Mouse (Mus musculus) layer of hippocampus, adult 9-11 months (tissue): ENCODE results near the gene Adgre5.

Experiments
- DNase-seq: peaks from one replicate; pipeline ENCODE4 v3.0.0; 2022

Adgre5 gene

GRCm38 (mm10) chr8:83748708-83749107 lies 7.6 kb upstream of the Adgre5 start:
- DNase-seq: no peak

GRCm38 (mm10) chr8:83747661-83748346 lies 6.7 kb upstream of the Adgre5 start:
- DNase-seq: no peak

DNA sequence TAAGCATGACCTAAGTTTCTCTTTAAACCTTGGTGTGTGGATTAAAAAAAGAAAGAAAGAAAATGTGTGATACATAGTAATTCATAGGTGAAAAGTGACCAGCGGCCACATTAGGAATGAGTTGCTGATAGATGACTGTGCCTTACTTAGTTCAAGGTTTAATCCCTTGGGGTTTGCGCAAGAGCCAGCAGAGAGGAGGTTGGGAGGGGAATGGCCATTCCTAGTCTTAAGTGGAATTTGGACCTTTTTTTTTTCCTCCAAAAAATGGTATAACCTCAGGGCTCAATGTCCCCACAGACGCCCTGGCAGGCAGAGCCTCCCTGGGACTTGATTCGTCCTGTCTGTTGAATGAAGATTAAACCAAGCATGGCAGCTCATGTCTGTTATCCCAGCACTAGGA lies 2.9 kb upstream of the Adgre5 start:
- no peak for DNase-seq

GRCm38 (mm10) chr8:83742968-83743367 lies 1.8 kb upstream of the Adgre5 start:
- DNase-seq: no peak

GRCm38 (mm10) chr8:83741849-83742655 lies 926 bp upstream of the Adgre5 start:
- DNase-seq: no peak

GRCm38 (mm10) chr8:83740586-83740975 lies 545 bp downstream of the Adgre5 start:
- no peak for DNase-seq

- no peak for DNase-seq
Measured at GRCm38 (mm10) chr8:83739711-83740468, 1.2 kb downstream of the Adgre5 start.

GRCm38 (mm10) chr8:83738949-83739710 lies 2.0 kb downstream of the Adgre5 start:
- no peak for DNase-seq

DNA sequence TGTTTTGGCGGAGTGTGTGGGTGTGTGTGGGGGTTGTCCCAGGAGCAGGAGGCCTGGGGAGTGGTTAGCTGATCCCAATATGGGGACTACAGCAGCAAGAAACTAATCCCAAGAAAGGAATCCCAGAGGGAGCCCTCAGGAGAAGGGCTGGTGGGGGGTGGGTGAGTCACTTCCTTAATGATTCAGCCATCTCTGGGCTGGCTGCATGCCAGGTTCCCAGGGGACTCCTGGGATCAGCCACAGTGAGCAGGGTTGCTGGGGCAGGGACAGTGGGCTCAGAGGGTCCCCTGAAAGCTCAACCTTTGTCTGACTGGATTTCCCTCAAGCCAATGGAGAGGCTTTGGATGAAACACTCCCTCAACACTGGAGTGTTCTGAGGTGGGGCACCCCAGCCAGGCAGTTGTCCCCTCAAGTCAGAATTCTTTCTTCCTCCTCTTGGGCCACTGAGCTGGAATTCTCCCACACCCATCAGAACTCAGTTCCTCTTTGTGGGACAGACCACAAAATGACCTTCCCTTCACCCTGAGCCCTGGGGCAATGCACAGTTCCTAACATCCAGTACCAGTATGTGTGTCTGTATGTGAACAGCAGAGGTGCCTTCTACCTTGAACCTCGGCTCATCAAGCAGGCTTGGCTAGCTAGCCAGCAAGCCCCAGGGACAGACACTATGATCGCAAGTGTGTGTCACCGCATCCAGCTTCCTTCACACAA lies 3.1 kb downstream of the Adgre5 start:
- DNase-seq: no peak

GRCm38 (mm10) chr8:83737346-83737745 lies 3.8 kb downstream of the Adgre5 start:
- no peak for DNase-seq

DNA sequence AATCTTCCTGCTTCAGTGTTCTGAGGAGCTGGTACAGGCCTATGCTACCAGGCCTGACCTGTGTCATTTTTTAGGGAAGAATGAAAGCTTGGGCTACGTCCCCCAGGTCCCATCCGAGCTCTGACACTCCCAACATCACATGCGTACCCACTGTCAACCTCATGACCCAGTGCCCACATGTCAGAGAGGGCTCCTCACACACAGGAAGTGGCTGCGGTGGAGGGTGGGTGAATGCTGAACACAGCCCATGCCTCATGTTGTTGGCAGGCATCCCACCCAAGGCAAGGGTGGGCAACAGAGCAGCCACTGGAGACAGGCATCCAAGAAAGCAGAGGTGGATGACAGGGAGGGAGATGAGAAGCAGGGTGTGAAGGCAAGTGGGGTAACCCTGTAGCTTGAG lies 4.4 kb downstream of the Adgre5 start:
- DNase-seq: no peak

DNA sequence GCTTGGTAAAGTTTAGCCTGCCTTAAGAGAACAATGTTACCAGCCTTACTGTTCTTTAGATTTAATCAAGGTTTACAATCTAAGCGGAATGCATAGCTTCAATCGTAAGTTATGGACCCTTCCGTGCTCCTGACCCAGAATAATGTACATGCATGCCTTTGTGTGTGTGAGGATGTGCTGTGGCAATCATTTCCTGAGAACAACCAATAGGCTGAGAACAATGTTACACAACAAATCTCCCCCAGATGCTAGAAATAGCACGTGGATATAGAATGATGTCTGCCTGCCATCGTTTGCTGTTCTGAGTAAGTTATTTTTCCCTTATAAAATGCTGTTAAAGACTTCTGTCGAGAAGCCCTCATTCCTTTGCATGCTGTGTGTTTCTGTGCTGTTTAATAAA lies 8.2 kb downstream of the Adgre5 start:
- no peak for DNase-seq

DNA sequence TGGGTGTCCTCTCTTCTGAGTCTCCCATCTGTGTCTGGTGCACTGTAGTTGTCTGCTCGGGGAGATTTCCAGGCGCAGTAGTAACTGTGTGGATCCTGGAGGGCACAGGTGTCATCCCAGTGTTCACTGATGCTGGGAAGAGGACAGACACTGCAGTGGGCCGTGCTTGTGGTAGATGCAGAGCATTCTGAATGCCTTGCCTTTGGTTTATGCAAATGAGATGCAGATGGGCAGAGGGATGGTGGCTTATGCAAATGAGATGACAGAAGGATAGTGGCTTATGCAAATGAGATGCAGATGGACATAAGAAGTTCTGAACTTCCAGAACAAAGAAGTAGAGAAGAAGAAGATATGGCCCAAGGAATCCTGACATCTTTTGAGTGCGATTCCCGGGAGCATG lies 9.2 kb downstream of the Adgre5 start:
- DNase-seq: no peak

DNA sequence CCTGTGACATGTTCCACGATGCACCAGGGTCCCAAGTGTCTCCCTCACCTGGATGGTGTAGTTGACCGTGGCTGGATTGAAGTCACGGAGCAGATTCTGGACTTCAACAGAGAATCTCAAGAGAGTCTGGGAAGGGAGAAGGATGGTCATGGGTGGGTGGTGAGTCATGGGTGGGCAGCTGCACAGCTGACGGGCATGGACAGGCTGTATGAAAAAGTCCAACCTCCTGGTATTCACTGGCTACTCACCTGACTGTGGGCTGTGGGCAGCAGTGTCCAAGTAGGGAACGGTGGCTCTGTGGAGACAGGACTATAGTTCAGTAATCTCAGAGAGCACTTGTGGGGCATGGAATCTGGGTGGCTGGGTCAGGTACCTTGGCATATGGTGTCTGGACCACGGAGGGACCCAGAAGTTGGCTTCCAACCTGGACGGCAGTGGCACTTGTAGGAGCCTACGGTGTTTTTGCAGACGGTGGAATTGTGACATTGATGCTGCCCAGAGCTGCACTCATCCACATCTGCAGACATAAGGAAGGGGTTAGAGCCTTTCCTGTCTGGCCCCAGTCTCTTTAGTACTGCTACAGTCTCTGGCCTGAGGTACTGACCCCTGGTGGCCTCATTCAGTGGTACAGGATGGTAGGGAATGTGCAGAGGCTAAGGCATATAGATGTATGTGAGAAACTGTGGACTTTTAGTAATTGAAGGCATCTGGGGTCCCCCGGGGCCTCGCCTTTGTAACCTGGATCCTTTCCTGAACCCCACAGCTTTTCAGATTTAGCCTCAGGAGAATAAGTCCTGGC lies 11.9 kb downstream of the Adgre5 start:
- DNase-seq: no peak

DNA sequence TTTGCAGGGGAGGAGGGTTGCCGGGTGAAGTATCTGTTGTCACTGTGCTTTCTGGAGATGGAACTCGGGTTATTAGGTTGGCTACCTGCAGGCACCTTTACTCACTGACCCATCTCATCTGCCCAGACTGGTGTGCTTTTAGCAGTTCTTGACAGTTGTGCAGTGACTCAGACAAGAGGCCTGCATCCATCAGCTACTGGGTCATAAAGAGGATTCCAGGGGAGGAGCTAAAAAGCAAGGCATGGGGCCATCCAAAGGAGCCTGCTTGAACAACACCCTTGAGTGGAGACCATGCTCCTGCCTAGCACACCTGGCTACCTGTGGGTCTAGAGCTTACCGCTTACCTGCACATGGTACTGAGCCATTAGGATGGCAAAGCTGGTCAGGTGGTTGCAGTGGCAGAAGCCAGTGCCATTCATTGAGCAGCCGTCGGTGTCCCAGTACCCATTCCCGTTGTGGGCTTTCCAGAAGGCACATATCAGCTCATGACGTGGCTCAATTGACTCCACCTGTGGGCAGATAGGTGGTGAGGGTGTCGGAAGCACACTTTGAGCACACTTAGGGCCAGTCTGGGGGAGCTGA lies 15.5 kb downstream of the Adgre5 start:
- DNase-seq: no peak

GRCm38 (mm10) chr8:83724697-83725482 lies 16.2 kb downstream of the Adgre5 start:
- DNase-seq: peak; percentile 76

- no peak for DNase-seq
Measured at GRCm38 (mm10) chr8:83723447-83724083, 17.6 kb downstream of the Adgre5 start.

DNA sequence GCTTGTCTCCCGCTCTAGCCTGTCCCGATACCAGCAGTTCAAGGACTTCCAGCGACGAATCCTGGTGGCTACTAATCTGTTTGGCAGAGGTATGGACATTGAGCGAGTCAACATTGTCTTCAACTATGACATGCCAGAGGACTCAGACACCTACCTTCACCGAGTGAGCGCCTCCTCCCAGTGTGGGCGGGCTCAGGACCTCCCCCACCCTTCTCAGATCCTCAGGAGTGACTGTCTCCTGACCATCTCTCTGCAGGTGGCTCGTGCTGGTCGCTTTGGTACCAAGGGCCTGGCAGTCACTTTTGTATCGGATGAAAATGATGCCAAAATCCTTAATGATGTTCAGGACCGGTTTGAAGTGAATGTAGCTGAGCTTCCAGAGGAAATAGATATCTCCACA lies 18.5 kb downstream of the Adgre5 start:
- no peak for DNase-seq

- DNase-seq: no peak
Measured at GRCm38 (mm10) chr8:83721405-83722025, 19.6 kb downstream of the Adgre5 start.
